Mouse (Mus musculus) embryonic facial prominence, embryonic 11.5 days (tissue): ENCODE data around the gene Tspan4. TPM values are rescaled to one million over a fixed set of nuclear protein-coding genes. Genes with fewer than 3 reads are reported as not detected.

Experiments
- ATAC-seq: fragments of 200-750 bp; cut with Nextera tagmentation; replicated peaks from 2 replicates; pipeline ENCODE4 v1.8.0; 2017; ENCODE audit warnings: low read depth; ENCODE audit not compliant: insufficient number of reproducible peaks, low FRiP score, low TSS enrichment
- DNase-seq: peaks from one replicate; pipeline ENCODE4 v3.0.0-alpha.2; 2015; ENCODE audit warnings: low spot score
- H3K27ac ChIP-seq: fragments of 300-500 bp; sonication (generic); replicated peaks from 2 replicates; pipeline ENCODE4 v1.5.1; 2014; ENCODE audit warnings: mild to moderate bottlenecking, low read depth, low read length, control low read depth
- H3K27me3 ChIP-seq: fragments of 300-500 bp; sonication (generic); 2 replicates; pipeline ENCODE4 v1.6.1; 2014; ENCODE audit warnings: mild to moderate bottlenecking, low read length, moderate library complexity, mixed read lengths; ENCODE audit not compliant: control insufficient read depth, insufficient read depth
- H3K36me3 ChIP-seq: fragments of 300-500 bp; sonication (generic); replicated peaks from 2 replicates; pipeline ENCODE4 v1.6.1; 2014; ENCODE audit warnings: low read depth, mild to moderate bottlenecking, low read length, moderate library complexity, mixed read lengths; ENCODE audit not compliant: control insufficient read depth, insufficient read depth
- H3K4me1 ChIP-seq: fragments of 300-500 bp; sonication (generic); 2 replicates; pipeline ENCODE4 v1.6.1; 2014; ENCODE audit warnings: low read length, mixed read lengths; ENCODE audit not compliant: control insufficient read depth, insufficient read depth
- H3K4me2 ChIP-seq: fragments of 300-500 bp; sonication (generic); 2 replicates; pipeline ENCODE4 v1.6.1; 2014; ENCODE audit warnings: low read depth, mild to moderate bottlenecking, control low read depth, low read length, moderate library complexity
- H3K4me3 ChIP-seq: fragments of 300-500 bp; sonication (generic); 2 replicates; pipeline ENCODE4 v1.5.1; 2014; ENCODE audit warnings: low read depth, low read length, control low read depth
- H3K9ac ChIP-seq: fragments of 300-500 bp; sonication (generic); replicated peaks from 2 replicates; pipeline ENCODE4 v1.6.1; 2014; ENCODE audit warnings: mild to moderate bottlenecking, control low read depth, low read length
- H3K9me3 ChIP-seq: fragments of 300-500 bp; sonication (generic); replicated peaks from 2 replicates; pipeline ENCODE4 v1.6.1; 2016; ENCODE audit warnings: mild to moderate bottlenecking, low read length, inconsistent platforms, mixed read lengths; ENCODE audit not compliant: control insufficient read depth
- WGBS: fragments of 180-500 bp; shearing (Covaris S2); extraction: QIAGEN DNeasy Blood & Tissue Kit; methylation state at CpG from one replicate; pipeline ENCODE4 v1.1.7; 2014; 5-methylcytosine and 5-hydroxymethylcytosine counted together
- polyA plus RNA-seq: library from polyadenylated mRNA; unstranded; fragments of >200 nt; fragmentation: Nextera tagmentation; extraction: Ambion mirVana; gene quantifications from 2 replicates; pipeline ENCODE4 v1.2.1, GENCODE M21; 2014

Tspan4 gene
- polyA plus RNA-seq, 1 experiment from 2014 or later, result 27.3 TPM

DNA sequence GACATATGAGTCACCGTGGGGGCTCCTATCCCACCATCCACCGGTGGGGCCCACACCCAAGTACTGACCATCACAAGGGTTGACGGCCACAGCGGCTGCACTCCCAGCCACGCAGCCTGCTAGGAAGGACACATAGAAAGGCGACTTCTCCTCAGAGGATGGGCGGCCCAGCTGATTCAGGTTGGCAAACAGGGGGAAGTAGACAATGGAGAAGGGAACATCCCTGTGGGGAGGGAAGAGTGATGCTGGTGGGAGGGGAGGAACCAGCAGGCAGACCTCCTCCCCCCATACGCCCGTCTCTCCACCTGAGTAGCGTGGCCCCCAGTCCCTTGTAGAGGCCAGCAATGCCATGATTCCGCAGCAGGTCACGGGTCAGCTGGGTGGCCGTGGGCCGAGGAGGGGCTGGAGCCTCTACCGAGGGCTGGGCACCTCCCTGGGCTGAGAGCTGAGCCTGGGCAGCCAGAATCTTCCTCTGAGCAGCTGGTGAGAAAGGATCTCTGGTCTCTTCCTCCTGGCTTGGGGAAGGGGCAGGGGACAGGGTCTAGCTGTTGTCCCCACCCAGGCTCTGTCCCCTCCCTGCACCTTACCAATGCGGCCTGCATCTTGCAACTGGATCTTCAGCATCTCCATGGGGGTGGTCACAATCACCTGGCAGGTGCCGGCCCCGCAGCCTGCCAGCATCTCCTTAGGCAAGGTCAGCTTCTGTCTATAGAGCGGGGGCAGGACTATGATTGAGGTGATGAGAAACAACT, 43.4 kb upstream of the Tspan4 start:
- Histone ChIP-seq H3K27ac (no peak overlapping the region), H3K4me1 (peaks cover 5% of the 10 kb centered on the region; the same call in 1 of the 2 replicates), H3K4me2 (no peak overlapping the region), H3K27me3 (no peaks in the 10 kb centered on the region), H3K9ac (no peak overlapping the region), H3K36me3 (peaks cover 2% of the 10 kb centered on the region; the same call in 1 of the 2 replicates), H3K9me3 (no peaks in the 10 kb centered on the region), H3K4me3 (no peak overlapping the region)
- WGBS, result 92% methylated on average over 19 of the region's 19 CpGs
- DNase-seq (no peak), ATAC-seq (no peak)

GRCm38 (mm10) chr7:141432186-141432611, 42.8 kb upstream of the Tspan4 start:
- WGBS, result 86% methylated on average over 8 of the region's 8 CpGs
- Histone ChIP-seq H3K9ac (no peak overlapping the region), H3K27me3 (no peaks in the 10 kb centered on the region), H3K4me3 (no peak overlapping the region), H3K4me1 (peaks cover 5% of the 10 kb centered on the region; the same call in 1 of the 2 replicates), H3K4me2 (no peak overlapping the region), H3K27ac (no peak overlapping the region), H3K9me3 (no peaks in the 10 kb centered on the region), H3K36me3 (peaks cover 2% of the 10 kb centered on the region; the same call in 1 of the 2 replicates)
- ATAC-seq (no peak), DNase-seq (no peak)

GRCm38 (mm10) chr7:141432741-141433516, 42.1 kb upstream of the Tspan4 start:
- 86% methylated on average over 6 of the region's 6 CpGs for WGBS
- ATAC-seq (no peak), DNase-seq (no peak)
- H3K27ac ChIP-seq, result no peak overlapping the region
- H3K4me1 ChIP-seq, result peaks cover 5% of the 10 kb centered on the region; the same call in 1 of the 2 replicates
- no peak overlapping the region for H3K4me3 ChIP-seq
- no peaks in the 10 kb centered on the region for H3K9me3 ChIP-seq
- H3K27me3 ChIP-seq, result no peaks in the 10 kb centered on the region
- H3K4me2 ChIP-seq, result no peak overlapping the region
- H3K9ac ChIP-seq, result no peak overlapping the region
- H3K36me3 ChIP-seq, result peaks cover 2% of the 10 kb centered on the region; the same call in 1 of the 2 replicates

DNA sequence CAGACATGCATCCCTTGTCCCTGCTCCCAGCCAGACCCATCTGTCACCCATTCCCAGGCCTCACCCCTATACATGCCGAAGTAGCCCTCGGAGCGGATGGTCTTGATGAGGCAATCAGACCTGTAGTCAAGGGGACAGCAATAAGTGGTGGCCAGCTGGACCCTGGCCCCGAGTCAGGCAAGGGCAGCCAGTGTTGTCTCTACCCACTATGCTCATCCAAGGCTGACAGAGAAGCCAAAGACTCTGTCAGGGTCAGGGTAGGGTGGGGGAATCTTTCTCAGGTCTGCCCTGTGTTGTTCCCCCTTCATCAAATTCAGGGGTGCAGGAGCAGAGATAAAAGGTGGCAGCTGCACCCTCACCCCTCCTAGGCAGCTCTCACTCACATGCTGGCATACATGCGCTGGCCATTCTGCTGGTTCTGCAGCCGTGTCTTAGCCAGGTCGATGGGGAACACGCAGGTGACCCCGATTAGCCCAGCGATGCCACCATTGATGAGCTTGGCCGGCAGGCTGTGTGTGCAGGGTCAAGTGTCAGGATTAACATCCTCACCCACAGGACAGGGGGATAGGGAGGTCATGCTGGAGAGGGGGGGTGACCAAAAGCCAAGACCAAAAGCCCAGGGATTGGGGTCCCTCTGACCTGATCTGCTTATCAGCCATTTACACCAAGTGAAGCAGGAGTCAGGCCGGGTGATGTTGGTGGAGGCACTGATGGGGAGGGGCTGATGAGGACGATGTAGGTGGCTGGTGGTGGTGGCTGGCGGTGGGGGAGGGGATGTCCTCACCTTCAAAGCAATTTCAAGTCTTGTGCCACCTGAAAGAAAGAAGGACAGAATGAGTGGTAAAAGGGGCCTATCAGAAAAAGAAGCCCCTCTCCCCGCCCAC, 41.3 kb upstream of the Tspan4 start:
- 77% methylated on average over 15 of the region's 15 CpGs for WGBS
- no peaks in the 10 kb centered on the region for H3K27me3 ChIP-seq
- H3K9me3 ChIP-seq, result no peaks in the 10 kb centered on the region
- DNase-seq (no peak), ATAC-seq (no peak)
- H3K4me1 ChIP-seq, result peaks cover 5% of the 10 kb centered on the region; the same call in 1 of the 2 replicates
- peak overlapping the region; percentile 54 for H3K9ac ChIP-seq
- no peak overlapping the region for H3K27ac ChIP-seq
- H3K4me2 ChIP-seq, result peak overlapping the region; percentile 81
- peak overlapping the region; percentile 38 for H3K4me3 ChIP-seq
- H3K36me3 ChIP-seq, result peaks cover 2% of the 10 kb centered on the region; the same call in 1 of the 2 replicates

- DNase-seq, result peak; percentile 77
- H3K4me1 ChIP-seq, result no peaks in the 10 kb centered on the region; the same call in 1 of the 2 replicates
- WGBS, result 13% methylated on average over 8 of the region's 8 CpGs
- no peak overlapping the region; the same call in 1 of the 2 replicates for H3K27ac ChIP-seq
- peak overlapping the region; percentile 38 for H3K4me3 ChIP-seq
- peak overlapping the region; percentile 81 for H3K4me2 ChIP-seq
- H3K9me3 ChIP-seq, result no peaks in the 10 kb centered on the region
- no peak for ATAC-seq
- no peaks in the 10 kb centered on the region for H3K27me3 ChIP-seq
- H3K9ac ChIP-seq, result peak overlapping the region; percentile 54
- H3K36me3 ChIP-seq, result peaks cover 2% of the 10 kb centered on the region
Observed at GRCm38 (mm10) chr7:141434464-141434863, 40.6 kb upstream of the Tspan4 start.

- H3K36me3 ChIP-seq, result peaks cover 2% of the 10 kb centered on the region
- no peak for ATAC-seq
- H3K4me1 ChIP-seq, result no peaks in the 10 kb centered on the region; the same call in 1 of the 2 replicates
Observed at GRCm38 (mm10) chr7:141435129-141435855, 39.7 kb upstream of the Tspan4 start.

More at GRCm38 (mm10) chr7:141435129-141435855, 39.7 kb upstream of the Tspan4 start:
- H3K27ac ChIP-seq, result no peak overlapping the region
- WGBS, result 7% methylated on average over 17 of the region's 17 CpGs
- peak; percentile 58 for DNase-seq
- peak overlapping the region; percentile 81 for H3K4me2 ChIP-seq
- peak overlapping the region; percentile 38 for H3K4me3 ChIP-seq
- H3K9ac ChIP-seq, result peak overlapping the region; percentile 43
- H3K9me3 ChIP-seq, result no peaks in the 10 kb centered on the region
- no peaks in the 10 kb centered on the region for H3K27me3 ChIP-seq
